Mouse (Mus musculus): ENCODE measurements around the gene Rbbp7.

Rbbp7 gene

DNA sequence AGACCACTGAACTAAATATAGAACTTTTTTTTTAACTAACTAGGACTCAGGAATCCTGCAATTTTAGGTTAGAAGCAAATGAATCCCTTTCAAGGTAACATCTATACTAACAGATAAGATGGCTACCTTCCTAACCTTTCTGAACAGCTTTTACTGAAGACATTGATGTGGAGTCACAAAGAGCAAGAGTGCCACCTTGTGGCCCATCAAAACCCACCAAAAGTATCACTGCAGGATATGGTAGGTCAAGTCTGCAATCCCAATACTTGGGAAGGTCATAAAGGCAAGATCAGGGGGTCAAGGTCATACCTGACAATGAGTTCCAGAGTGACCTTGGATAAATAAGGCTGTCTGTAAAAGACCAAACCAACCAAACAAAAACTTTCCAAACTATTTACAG is 40.2 kb downstream of the Rbbp7 start:
- in situ Hi-C loops (cut with MseI, MboI): no loop called here

- in situ Hi-C loops (cut with MseI, MboI): no loop called here
Observed at GRCm38 (mm10) chrX:162828016-162828415, 67.8 kb downstream of the Rbbp7 start.

All from mouse trophoblast stem cell (cell line).